Mouse (Mus musculus) midbrain, embryonic 11.5 days (tissue): Measurements from ENCODE around the gene Klf15. TPM values are rescaled to one million over a fixed set of nuclear protein-coding genes. Genes with fewer than 3 reads are reported as not detected.

Source experiments
- ATAC-seq: fragments of 200-750 bp; cut with Nextera tagmentation; 2 replicates; pipeline ENCODE4 v1.8.0; 2017; ENCODE audit warnings: moderate TSS enrichment, moderate library complexity; ENCODE audit not compliant: low FRiP score
- DNase-seq: peaks from one replicate; pipeline ENCODE4 v3.0.0; 2015; ENCODE audit warnings: low spot score; ENCODE audit errors: missing footprints
- H3K27ac ChIP-seq: fragments of 300-500 bp; sonication (generic); 2 replicates; pipeline ENCODE4 v1.5.1; 2014; ENCODE audit warnings: low read depth, low read length
- H3K27me3 ChIP-seq: fragments of 300-500 bp; sonication (generic); 2 replicates; pipeline ENCODE4 v1.6.1; 2014; ENCODE audit warnings: mild to moderate bottlenecking, low read length, moderate library complexity, mixed read lengths; ENCODE audit not compliant: control insufficient read depth, insufficient read depth
- H3K36me3 ChIP-seq: fragments of 300-500 bp; sonication (generic); 2 replicates; pipeline ENCODE4 v1.6.1; 2014; ENCODE audit warnings: mild to moderate bottlenecking, low read length, moderate library complexity, mixed read lengths; ENCODE audit not compliant: control insufficient read depth, insufficient read depth
- H3K4me1 ChIP-seq: fragments of 300-500 bp; sonication (generic); 2 replicates; pipeline ENCODE4 v1.6.1; 2014; ENCODE audit warnings: low read length; ENCODE audit not compliant: control insufficient read depth, insufficient read depth
- H3K4me2 ChIP-seq: fragments of 300-500 bp; sonication (generic); 2 replicates; pipeline ENCODE4 v1.6.1; 2014; ENCODE audit warnings: mild to moderate bottlenecking, moderate library complexity
- H3K4me3 ChIP-seq: fragments of 300-500 bp; sonication (generic); 2 replicates; pipeline ENCODE4 v1.5.1; 2014; ENCODE audit warnings: low read depth, low read length
- H3K9ac ChIP-seq: fragments of 300-500 bp; sonication (generic); 2 replicates; pipeline ENCODE4 v1.6.1; 2014; ENCODE audit warnings: low read length
- H3K9me3 ChIP-seq: fragments of 300-500 bp; sonication (generic); 2 replicates; pipeline ENCODE4 v1.6.1; 2016; ENCODE audit warnings: low read length; ENCODE audit not compliant: control insufficient read depth
- WGBS: fragments of 180-500 bp; shearing (Covaris S2); extraction: QIAGEN DNeasy Blood & Tissue Kit; methylation state at CpG from one replicate; pipeline ENCODE4 v1.1.7; 2014; 5-methylcytosine and 5-hydroxymethylcytosine counted together
- polyA plus RNA-seq: library from polyadenylated mRNA; unstranded; fragments of >200 nt; fragmentation: Nextera tagmentation; extraction: Ambion mirVana; gene quantifications from 2 replicates; pipeline ENCODE4 v1.2.1, GENCODE M21; 2014

Gene Klf15
- polyA plus RNA-seq, 1 experiment from 2014 or later: 4.2 TPM

GRCm38 (mm10) chr6:90469041-90469440 is 6.7 kb downstream of the Klf15 start:
- no peaks in the 10 kb centered on the region for H3K9me3 ChIP-seq
- no peak for ATAC-seq
- H3K4me2 ChIP-seq: no peak overlapping the region
- H3K4me3 ChIP-seq: no peak overlapping the region
- no peak overlapping the region for H3K27ac ChIP-seq
- 0 out of 2 replicates have a peak, but pooled peaks cover under 1% of the 10 kb centered on the region for H3K4me1 ChIP-seq
- no peak for DNase-seq
- H3K36me3 ChIP-seq: no peaks in the 10 kb centered on the region
- WGBS: 92% methylated on average over 6 of the region's 6 CpGs
- H3K27me3 ChIP-seq: no peaks in the 10 kb centered on the region; the same call in 1 of the 2 replicates
- H3K9ac ChIP-seq: no peak overlapping the region

GRCm38 (mm10) chr6:90470255-90470654 is 7.9 kb downstream of the Klf15 start:
- DNase-seq (no peak), ATAC-seq (no peak)
- Histone ChIP-seq H3K4me3 (no peak overlapping the region), H3K36me3 (no peaks in the 10 kb centered on the region), H3K4me1 (no peaks in the 10 kb centered on the region), H3K4me2 (no peak overlapping the region), H3K27me3 (no peaks in the 10 kb centered on the region), H3K27ac (no peak overlapping the region), H3K9ac (no peak overlapping the region), H3K9me3 (no peaks in the 10 kb centered on the region)
- 86% methylated on average over 2 of the region's 2 CpGs for WGBS

GRCm38 (mm10) chr6:90470947-90471541 is 8.7 kb downstream of the Klf15 start:
- H3K27ac ChIP-seq: no peak overlapping the region
- ATAC-seq (no peak), DNase-seq (no peak)
- no peaks in the 10 kb centered on the region for H3K27me3 ChIP-seq
- H3K9me3 ChIP-seq: no peaks in the 10 kb centered on the region
- no peak overlapping the region for H3K9ac ChIP-seq
- no peak overlapping the region for H3K4me2 ChIP-seq
- WGBS: 76% methylated on average over 12 of the region's 12 CpGs
- H3K36me3 ChIP-seq: no peaks in the 10 kb centered on the region
- no peak overlapping the region for H3K4me3 ChIP-seq
- 0 out of 2 replicates have a peak, but pooled peaks cover 3% of the 10 kb centered on the region for H3K4me1 ChIP-seq

- ATAC-seq: no peak
Observed at GRCm38 (mm10) chr6:90472079-90472478, 9.7 kb downstream of the Klf15 start.

GRCm38 (mm10) chr6:90472697-90473096 is 10.3 kb downstream of the Klf15 start:
- Histone ChIP-seq H3K4me1 (0 out of 2 replicates have a peak, but pooled peaks cover 3% of the 10 kb centered on the region), H3K4me2 (no peak overlapping the region), H3K36me3 (no peaks in the 10 kb centered on the region), H3K4me3 (no peak overlapping the region), H3K27me3 (no peaks in the 10 kb centered on the region), H3K27ac (no peak overlapping the region), H3K9ac (no peak overlapping the region), H3K9me3 (no peaks in the 10 kb centered on the region)
- ATAC-seq: no peak
- no peak for DNase-seq
- 92% methylated on average over 3 of the region's 3 CpGs for WGBS

More at GRCm38 (mm10) chr6:90472079-90472478, 9.7 kb downstream of the Klf15 start:
- Histone ChIP-seq H3K4me3 (no peak overlapping the region), H3K36me3 (no peaks in the 10 kb centered on the region), H3K27me3 (no peaks in the 10 kb centered on the region), H3K9ac (no peak overlapping the region), H3K4me2 (no peak overlapping the region), H3K27ac (no peak overlapping the region), H3K9me3 (no peaks in the 10 kb centered on the region), H3K4me1 (0 out of 2 replicates have a peak, but pooled peaks cover 3% of the 10 kb centered on the region)
- WGBS: 74% methylated on average over 4 of the region's 4 CpGs
- DNase-seq: no peak

- Histone ChIP-seq H3K36me3 (no peaks in the 10 kb centered on the region), H3K27me3 (no peaks in the 10 kb centered on the region), H3K27ac (no peak overlapping the region), H3K4me3 (no peak overlapping the region), H3K9ac (no peak overlapping the region), H3K9me3 (no peaks in the 10 kb centered on the region), H3K4me1 (0 out of 2 replicates have a peak, but pooled peaks cover 3% of the 10 kb centered on the region), H3K4me2 (no peak overlapping the region)
- ATAC-seq (no peak), DNase-seq (no peak)
- 95% methylated on average over 24 of the region's 24 CpGs for WGBS
Observed at GRCm38 (mm10) chr6:90473630-90474360, 11.4 kb downstream of the Klf15 start.

GRCm38 (mm10) chr6:90474361-90474750 is 12.0 kb downstream of the Klf15 start:
- H3K27me3 ChIP-seq: no peaks in the 10 kb centered on the region
- H3K9ac ChIP-seq: no peak overlapping the region
- no peak overlapping the region for H3K27ac ChIP-seq
- WGBS: 86% methylated on average over 3 of the region's 3 CpGs
- H3K4me1 ChIP-seq: 0 out of 2 replicates have a peak, but pooled peaks cover 3% of the 10 kb centered on the region
- H3K4me2 ChIP-seq: no peak overlapping the region
- no peak overlapping the region for H3K4me3 ChIP-seq
- H3K36me3 ChIP-seq: no peaks in the 10 kb centered on the region
- no peaks in the 10 kb centered on the region for H3K9me3 ChIP-seq
- DNase-seq: no peak
- ATAC-seq: no peak

GRCm38 (mm10) chr6:90475176-90475853 is 12.9 kb downstream of the Klf15 start:
- H3K9ac ChIP-seq: no peak overlapping the region
- no peak overlapping the region for H3K4me3 ChIP-seq
- no peaks in the 10 kb centered on the region for H3K27me3 ChIP-seq
- WGBS: 80% methylated on average over 4 of the region's 4 CpGs
- 0 out of 2 replicates have a peak, but pooled peaks cover 3% of the 10 kb centered on the region for H3K4me1 ChIP-seq
- ATAC-seq: peak; percentile 29; the same call in 1 of the 2 replicates
- no peak overlapping the region for H3K27ac ChIP-seq
- no peak overlapping the region for H3K4me2 ChIP-seq
- no peaks in the 10 kb centered on the region for H3K36me3 ChIP-seq
- DNase-seq: no peak
- H3K9me3 ChIP-seq: no peaks in the 10 kb centered on the region

GRCm38 (mm10) chr6:90475854-90476212 is 13.5 kb downstream of the Klf15 start:
- 0 out of 2 replicates have a peak, but pooled peaks cover 3% of the 10 kb centered on the region for H3K4me1 ChIP-seq
- no peaks in the 10 kb centered on the region for H3K9me3 ChIP-seq
- H3K27ac ChIP-seq: no peak overlapping the region
- ATAC-seq (peak; percentile 26; the same call in 1 of the 2 replicates), DNase-seq (no peak)
- H3K36me3 ChIP-seq: no peaks in the 10 kb centered on the region
- WGBS: 53% methylated on average over 3 of the region's 3 CpGs
- H3K27me3 ChIP-seq: no peaks in the 10 kb centered on the region
- H3K9ac ChIP-seq: no peak overlapping the region
- no peak overlapping the region for H3K4me2 ChIP-seq
- H3K4me3 ChIP-seq: no peak overlapping the region
